Comparison of ENCODE assay signal across 10 mouse cellular contexts in genomic region chr3:101108282-101108681, GRCm38 (mm10). TPM values are rescaled to one million over a fixed set of nuclear protein-coding genes. Genes with fewer than 3 reads are reported as not detected.
DNase-seq lines count a peak whose midpoint lies in the region; ATAC-seq lines count a peak whose summit lies in the region.
"Had no signal": no experiment of that assay in that cellular context is flagged by ENCODE, and none has a peak within 500 bp of the region (broad histone marks: within the 10 kb centered on the region; RNA-seq: fewer than 3 reads in every experiment).

No protein-coding gene starts in this region.

- no peak for ATAC-seq in lung, embryonic 16.5 days (ENCODE audit: low read depth)
- ATAC-seq in embryonic facial prominence, embryonic 15.5 days (ENCODE audit: insufficient number of reproducible peaks, low FRiP score, low TSS enrichment, low read depth) = no peak
- no peak for ATAC-seq in intestine, embryonic 15.5 days
- ATAC-seq in neural tube, embryonic 15.5 days (ENCODE audit: low FRiP score) = no peak

- 48% methylated on average over 3 of the region's 3 CpGs for WGBS in lung, embryonic 16.5 days
- WGBS in embryonic facial prominence, embryonic 15.5 days = 42% methylated on average over 3 of the region's 3 CpGs
- WGBS in intestine, embryonic 15.5 days = 37% methylated on average over 3 of the region's 3 CpGs
- WGBS in neural tube, embryonic 15.5 days = 62% methylated on average over 3 of the region's 3 CpGs

- no peaks in the 10 kb centered on the region for H3K9me3 ChIP-seq in lung, embryonic 16.5 days (ENCODE audit: control insufficient read depth, low read length)
- no peaks in the 10 kb centered on the region for H3K9me3 ChIP-seq in embryonic facial prominence, embryonic 15.5 days (replicated peaks)
- no peaks in the 10 kb centered on the region for H3K9me3 ChIP-seq in intestine, embryonic 15.5 days
- H3K9me3 ChIP-seq in neural tube, embryonic 15.5 days (replicated peaks) = no peaks in the 10 kb centered on the region
- H3K9me3 ChIP-seq: liver, embryonic 13.5 days had no signal

- H3K4me1 ChIP-seq in lung, embryonic 16.5 days (replicated peaks; ENCODE audit: control insufficient read depth, insufficient read depth, low read length) = peaks cover 34% of the 10 kb centered on the region
- peaks cover 67% of the 10 kb centered on the region for H3K4me1 ChIP-seq in embryonic facial prominence, embryonic 15.5 days
- peaks cover 34% of the 10 kb centered on the region for H3K4me1 ChIP-seq in intestine, embryonic 15.5 days (replicated peaks)
- peaks cover 52% of the 10 kb centered on the region for H3K4me1 ChIP-seq in neural tube, embryonic 15.5 days

- H3K27me3 ChIP-seq in lung, embryonic 16.5 days (ENCODE audit: control insufficient read depth, insufficient read depth, low read depth, low read length) = no peaks in the 10 kb centered on the region
- no peaks in the 10 kb centered on the region for H3K27me3 ChIP-seq in embryonic facial prominence, embryonic 15.5 days
- no peaks in the 10 kb centered on the region for H3K27me3 ChIP-seq in intestine, embryonic 15.5 days (replicated peaks)
- no peaks in the 10 kb centered on the region for H3K27me3 ChIP-seq in neural tube, embryonic 15.5 days (replicated peaks)

- DNase-seq in lung, postnatal 36 days = no peak
- no peak for DNase-seq in urinary bladder, postnatal 10 days (ENCODE audit: low spot score)
- DNase-seq in cerebellum, adult 9-10 months = no peak
- DNase-seq in cerebellum, adult 9-11 months = no peak
- DNase-seq: liver, embryonic 13.5 days had no signal

- H3K4me2 ChIP-seq in lung, embryonic 16.5 days (ENCODE audit: low read depth, low read length) = peak overlapping the region; percentile 89
- peak overlapping the region; percentile 79 for H3K4me2 ChIP-seq in embryonic facial prominence, embryonic 15.5 days (replicated peaks)
- H3K4me2 ChIP-seq in intestine, embryonic 15.5 days (replicated peaks) = peak overlapping the region; percentile 77
- peak overlapping the region; percentile 92 for H3K4me2 ChIP-seq in neural tube, embryonic 15.5 days

- H3K36me3 ChIP-seq in lung, embryonic 16.5 days (ENCODE audit: control insufficient read depth, insufficient read depth, low read length) = no peaks in the 10 kb centered on the region
- no peaks in the 10 kb centered on the region for H3K36me3 ChIP-seq in embryonic facial prominence, embryonic 15.5 days
- H3K36me3 ChIP-seq in intestine, embryonic 15.5 days = no peaks in the 10 kb centered on the region
- no peaks in the 10 kb centered on the region for H3K36me3 ChIP-seq in neural tube, embryonic 15.5 days
- H3K36me3 ChIP-seq: liver, embryonic 13.5 days had no signal

- peak overlapping the region; percentile 88 for H3K9ac ChIP-seq in lung, embryonic 16.5 days (ENCODE audit: low read length)
- no peak overlapping the region for H3K9ac ChIP-seq in embryonic facial prominence, embryonic 15.5 days
- H3K9ac ChIP-seq in intestine, embryonic 15.5 days = no peak overlapping the region
- 0 out of 2 replicates have a peak overlapping the region, but pooled peaks have one; percentile 85 for H3K9ac ChIP-seq in neural tube, embryonic 15.5 days (replicated peaks)
- H3K9ac ChIP-seq: liver, embryonic 13.5 days had no signal

- H3K4me3 ChIP-seq in lung, embryonic 16.5 days (ENCODE audit: low read length) = no peak overlapping the region; the same call in 1 of the 2 replicates
- peak overlapping the region; percentile 84 for H3K4me3 ChIP-seq in embryonic facial prominence, embryonic 15.5 days (replicated peaks)
- H3K4me3 ChIP-seq in intestine, embryonic 15.5 days (replicated peaks) = no peak overlapping the region
- H3K4me3 ChIP-seq in neural tube, embryonic 15.5 days (replicated peaks) = peak overlapping the region; percentile 82
- H3K4me3 ChIP-seq: liver, embryonic 13.5 days had no signal

- H3K27ac ChIP-seq in lung, embryonic 16.5 days (ENCODE audit: low read length) = no peak overlapping the region
- H3K27ac ChIP-seq in embryonic facial prominence, embryonic 15.5 days (replicated peaks) = no peak overlapping the region
- no peak overlapping the region for H3K27ac ChIP-seq in intestine, embryonic 15.5 days
- H3K27ac ChIP-seq in neural tube, embryonic 15.5 days (replicated peaks) = no peak overlapping the region
- H3K27ac ChIP-seq: kidney, postnatal 0 days; liver, embryonic 13.5 days had no signal

RNA-seq across cellular contexts. Expression of gene Ptgfrn, which starts 1.8 kb away (rescaled TPM):
- 4.8 and 5.6 TPM in 2 replicates for polyA plus RNA-seq in lung, embryonic 16.5 days (2015; fragmentation: Nextera tagmentation; extraction: Ambion mirVana)
- polyA plus RNA-seq in embryonic facial prominence, embryonic 15.5 days (2015; fragmentation: Nextera tagmentation; extraction: Ambion mirVana) = 7.4 and 9.8 TPM in 2 replicates
- 4.4 and 4.5 TPM in 2 replicates for polyA plus RNA-seq in intestine, embryonic 15.5 days (2015; fragmentation: Nextera tagmentation; extraction: Ambion mirVana)
- 3.0 TPM in 2 replicates for polyA plus RNA-seq in neural tube, embryonic 15.5 days (2015; fragmentation: Nextera tagmentation; extraction: Ambion mirVana)

Comparison
In these comparisons a context has a peak if more than half of its experiments do, and no peak if none do; other contexts are left out.
1. H3K4me3 ChIP-seq: peak in embryonic facial prominence, embryonic 15.5 days (single experiment) and neural tube, embryonic 15.5 days (single experiment); none in lung, embryonic 16.5 days (single experiment) and intestine, embryonic 15.5 days (single experiment).
2. H3K9ac ChIP-seq: peak in lung, embryonic 16.5 days (single experiment) and neural tube, embryonic 15.5 days (single experiment); none in embryonic facial prominence, embryonic 15.5 days (single experiment) and intestine, embryonic 15.5 days (single experiment).
3. Peak in every context shown above with its lines, with median percentiles within 50 percentile points of each other: H3K4me2 ChIP-seq.